Mouse (Mus musculus) heart, postnatal 0 days (tissue): ENCODE measurements around the gene Gpd2. TPM values are rescaled to one million over a fixed set of nuclear protein-coding genes. Genes with fewer than 3 reads are reported as not detected.

ENCODE experiments used
- ATAC-seq: fragments of 200-750 bp; cut with Nextera tagmentation; 2 replicates; pipeline ENCODE4 v1.8.0; 2017; ENCODE audit warnings: low read depth, moderate number of reproducible peaks, moderate library complexity; ENCODE audit not compliant: insufficient read depth
- DNase-seq: peaks from one replicate; pipeline ENCODE4 v3.0.0-alpha.2; 2016; ENCODE audit warnings: low spot score
- H3K27ac ChIP-seq: fragments of 300-500 bp; sonication (generic); 2 replicates; pipeline ENCODE4 v1.5.1; 2014; ENCODE audit warnings: low read depth, mild to moderate bottlenecking
- H3K27me3 ChIP-seq: fragments of 300-500 bp; sonication (generic); 2 replicates; pipeline ENCODE4 v1.6.1; 2014; ENCODE audit warnings: low read length, mixed read lengths; ENCODE audit not compliant: control insufficient read depth, insufficient read depth
- H3K36me3 ChIP-seq: fragments of 300-500 bp; sonication (generic); replicated peaks from 2 replicates; pipeline ENCODE4 v1.6.1; 2014; ENCODE audit warnings: low read length, mixed read lengths; ENCODE audit not compliant: control insufficient read depth, insufficient read depth
- H3K4me1 ChIP-seq: fragments of 300-500 bp; sonication (generic); 2 replicates; pipeline ENCODE4 v1.6.1; 2014; ENCODE audit warnings: antibody characterized with exemption; ENCODE audit not compliant: control insufficient read depth, insufficient read depth
- H3K4me2 ChIP-seq: fragments of 300-500 bp; sonication (generic); 2 replicates; pipeline ENCODE4 v1.6.1; 2014; ENCODE audit warnings: low read depth, mild to moderate bottlenecking, low read length, moderate library complexity
- H3K4me3 ChIP-seq: fragments of 300-500 bp; sonication (generic); 2 replicates; pipeline ENCODE4 v1.5.1; 2014; ENCODE audit warnings: low read depth, low read length
- H3K9ac ChIP-seq: fragments of 300-500 bp; sonication (generic); replicated peaks from 2 replicates; pipeline ENCODE4 v1.6.1; 2014; ENCODE audit warnings: low read depth, low read length, mixed read lengths
- H3K9me3 ChIP-seq: fragments of 300-500 bp; sonication (generic); replicated peaks from 2 replicates; pipeline ENCODE4 v1.6.1; 2016; ENCODE audit warnings: low read length; ENCODE audit not compliant: control insufficient read depth
- CTCF ChIP-seq: IDR thresholded peaks from 2 replicates; pipeline ENCODE4 v1.5.1; 2016; ENCODE audit warnings: antibody characterized with exemption, control low read depth, low read depth
- EP300 ChIP-seq: IDR thresholded peaks from 2 replicates; pipeline ENCODE4 v1.6.1; 2016; ENCODE audit warnings: antibody characterized with exemption, low read depth
- WGBS: fragments of 180-500 bp; shearing (Covaris S2); extraction: QIAGEN DNeasy Blood & Tissue Kit; methylation state at CpG from one replicate; pipeline ENCODE4 v1.1.7; 2014; 5-methylcytosine and 5-hydroxymethylcytosine counted together
- polyA plus RNA-seq: library from polyadenylated mRNA; unstranded; fragments of >200 nt; fragmentation: Nextera tagmentation; extraction: Ambion mirVana; gene quantifications from 2 replicates; pipeline ENCODE4 v1.2.1, GENCODE M21; 2015
- total RNA-seq: library from RNA; depleted of rRNA; stranded (reverse); fragments of >200 nt; gene quantifications from 2 replicates; pipeline ENCODE4 v1.2.3, GENCODE M21; 2014; ENCODE audit warnings: low replicate concordance

Gpd2 gene
- total and polyA plus RNA-seq, 2 experiments from 2014 or later: 9.0 to 10.6 TPM

DNA sequence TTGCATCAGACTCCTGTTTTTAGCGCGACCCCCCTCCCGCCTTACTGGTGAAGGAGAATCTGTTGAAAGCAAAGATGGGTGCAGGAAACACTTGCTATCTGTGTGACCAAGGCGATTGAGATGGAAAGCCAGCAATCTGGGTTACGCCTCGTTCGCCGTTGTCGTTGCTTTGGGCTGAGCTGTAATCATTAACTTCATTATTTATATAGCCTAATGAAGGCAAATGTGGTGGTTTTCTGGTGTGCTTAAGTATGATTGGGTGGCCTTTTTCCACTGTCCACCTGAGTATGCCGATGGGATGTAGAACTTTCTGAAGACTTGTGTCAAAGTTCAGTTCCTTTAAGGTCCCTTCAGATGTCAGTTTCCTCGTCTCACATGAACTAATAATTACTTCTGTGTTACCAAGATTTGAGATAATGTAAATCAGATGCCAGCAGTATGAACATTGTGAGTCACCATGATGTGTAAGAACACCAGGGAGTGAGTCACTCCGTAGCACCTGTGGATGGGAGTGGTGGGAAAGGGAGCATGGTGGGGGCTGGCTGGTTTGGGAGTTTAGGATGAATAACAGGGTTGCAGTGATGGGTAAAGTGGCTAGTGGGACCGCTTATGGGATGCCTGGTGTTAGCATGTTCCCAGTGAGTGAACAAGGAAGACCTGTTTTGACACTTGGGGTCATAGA lies 14.3 kb downstream of the Gpd2 start:
- H3K4me3 ChIP-seq: no peak overlapping the region
- TF ChIP-seq CTCF: no peak
- no peak for TF ChIP-seq EP300
- H3K9me3 ChIP-seq: no peaks in the 10 kb centered on the region

GRCm38 (mm10) chr2:57252542-57253301 lies 15.3 kb downstream of the Gpd2 start:
- no peaks in the 10 kb centered on the region for H3K36me3 ChIP-seq
- H3K27me3 ChIP-seq: no peaks in the 10 kb centered on the region
- no peak overlapping the region for H3K4me3 ChIP-seq
- H3K4me1 ChIP-seq: peaks cover 5% of the 10 kb centered on the region; the same call in 1 of the 2 replicates
- ATAC-seq (no peak), DNase-seq (no peak)
- 76% methylated on average over 10 of the region's 10 CpGs for WGBS
- H3K27ac ChIP-seq: no peak overlapping the region
- H3K9me3 ChIP-seq: no peaks in the 10 kb centered on the region
- H3K4me2 ChIP-seq: no peak overlapping the region
- H3K9ac ChIP-seq: no peak overlapping the region
- TF ChIP-seq CTCF (no peak), EP300 (no peak)

More for the DNA sequence above, 14.3 kb downstream of the Gpd2 start:
- ATAC-seq (no peak), DNase-seq (no peak)
- Histone ChIP-seq H3K27ac (no peak overlapping the region), H3K36me3 (no peaks in the 10 kb centered on the region), H3K4me2 (no peak overlapping the region), H3K27me3 (no peaks in the 10 kb centered on the region), H3K9ac (no peak overlapping the region), H3K4me1 (peaks cover 5% of the 10 kb centered on the region; the same call in 1 of the 2 replicates)
- 83% methylated on average over 13 of the region's 13 CpGs for WGBS

DNA sequence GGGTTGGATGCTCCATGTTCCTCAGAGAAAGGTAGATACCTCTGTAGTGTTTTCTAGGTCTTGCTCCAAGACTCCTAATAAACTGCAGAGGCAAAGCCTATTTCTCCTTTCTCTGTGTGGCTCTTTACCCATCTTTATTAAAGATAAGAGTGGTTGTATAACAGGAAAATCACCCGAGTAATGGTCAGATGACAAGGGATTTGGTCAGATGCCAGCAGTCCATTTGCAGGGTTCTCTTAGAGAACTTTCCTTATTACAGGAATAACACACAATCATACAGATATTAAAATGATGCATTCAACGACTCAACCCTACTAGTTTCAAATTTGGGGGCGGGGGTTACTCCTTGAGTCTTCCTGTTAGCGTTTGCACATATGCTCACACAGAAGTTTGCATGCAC lies 16.8 kb downstream of the Gpd2 start:
- Histone ChIP-seq H3K4me3 (no peak overlapping the region), H3K9ac (no peak overlapping the region), H3K9me3 (no peaks in the 10 kb centered on the region), H3K27me3 (no peaks in the 10 kb centered on the region), H3K27ac (no peak overlapping the region), H3K4me1 (peaks cover 5% of the 10 kb centered on the region; the same call in 1 of the 2 replicates), H3K4me2 (no peak overlapping the region), H3K36me3 (no peaks in the 10 kb centered on the region)
- no peak for DNase-seq
- 79% methylated on average over 4 of the region's 4 CpGs for WGBS
- TF ChIP-seq EP300: no peak
- no peak for TF ChIP-seq CTCF
- no peak for ATAC-seq

- H3K4me1 ChIP-seq: peaks cover 5% of the 10 kb centered on the region; the same call in 1 of the 2 replicates
- TF ChIP-seq EP300 (no peak), CTCF (no peak)
- ATAC-seq: peak; percentile 82
- DNase-seq: peak; percentile 29
- no peak overlapping the region for H3K4me3 ChIP-seq
- H3K4me2 ChIP-seq: peak overlapping the region; percentile 14; the same call in 1 of the 2 replicates
- no peaks in the 10 kb centered on the region for H3K36me3 ChIP-seq
- H3K9ac ChIP-seq: no peak overlapping the region
- no peaks in the 10 kb centered on the region for H3K27me3 ChIP-seq
- no peaks in the 10 kb centered on the region for H3K9me3 ChIP-seq
- WGBS: 48% methylated on average over 11 of the region's 11 CpGs
- H3K27ac ChIP-seq: peak overlapping the region; percentile 18; the same call in 1 of the 2 replicates
Measured at GRCm38 (mm10) chr2:57255153-57255670, 17.8 kb downstream of the Gpd2 start.

DNA sequence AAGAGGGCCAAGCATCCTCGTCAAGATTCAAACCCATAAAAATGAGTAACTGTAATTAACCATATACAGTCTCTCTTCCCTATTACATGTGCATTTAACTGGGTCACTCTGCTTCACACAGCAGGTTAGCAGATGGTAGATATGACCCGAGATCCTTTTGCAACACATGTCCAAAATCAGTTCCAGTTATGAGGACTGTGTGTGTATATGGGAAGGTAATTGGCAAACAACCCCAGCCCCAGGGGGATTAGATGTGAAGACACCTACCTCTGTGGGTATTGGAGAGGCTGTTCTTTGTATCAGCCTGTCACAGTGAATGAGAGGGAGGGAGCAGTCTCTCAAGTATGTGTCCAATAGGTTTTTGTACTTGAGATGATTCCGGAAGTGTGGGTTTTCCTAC lies 18.4 kb downstream of the Gpd2 start:
- WGBS: 59% methylated on average over 3 of the region's 3 CpGs
- Histone ChIP-seq H3K4me1 (peaks cover 5% of the 10 kb centered on the region; the same call in 1 of the 2 replicates), H3K27me3 (no peaks in the 10 kb centered on the region), H3K4me2 (peak overlapping the region; percentile 14; the same call in 1 of the 2 replicates), H3K9me3 (no peaks in the 10 kb centered on the region), H3K9ac (no peak overlapping the region), H3K4me3 (no peak overlapping the region), H3K27ac (no peak overlapping the region), H3K36me3 (no peaks in the 10 kb centered on the region)
- ATAC-seq (no peak), DNase-seq (peak; percentile 8)
- TF ChIP-seq CTCF (no peak), EP300 (no peak)
